Mouse (Mus musculus) liver, embryonic 13.5 days (tissue): Measurements from ENCODE around the gene Mrpl43. TPM values are rescaled to one million over a fixed set of nuclear protein-coding genes. Genes with fewer than 3 reads are reported as not detected.

Source experiments
- polyA plus RNA-seq: library from polyadenylated mRNA; unstranded; fragments of >200 nt; fragmentation: Nextera tagmentation; extraction: Ambion mirVana; gene quantifications from 2 replicates; pipeline ENCODE4 v1.2.1, GENCODE M21; 2015

Gene Mrpl43
- polyA plus RNA-seq, 1 experiment from 2014 or later: 42.4 TPM

Other genes starting within 250 kb of the Mrpl43 start
- 12.6 and 17.7 TPM in 2 replicates for gene Slf2, start 75.3 kb downstream of the Mrpl43 start, polyA plus RNA-seq
- gene Sema4g, start 17.3 kb downstream of the Mrpl43 start, polyA plus RNA-seq: 2.2 and 2.5 TPM in 2 replicates
- 13.2 and 14.3 TPM in 2 replicates for gene Twnk, start 779 bp downstream of the Mrpl43 start, polyA plus RNA-seq
- gene Lzts2, start 8.0 kb upstream of the Mrpl43 start, polyA plus RNA-seq: 6.9 and 8.3 TPM in 2 replicates
- gene Pdzd7, start 39.3 kb upstream of the Mrpl43 start, polyA plus RNA-seq: not detected in 2 replicates
- 2.4 and 2.9 TPM in 2 replicates for gene Sfxn3, start 41.1 kb upstream of the Mrpl43 start, polyA plus RNA-seq
- gene Kazald1, start 68.8 kb upstream of the Mrpl43 start, polyA plus RNA-seq: 0.25 and 0.29 TPM in 2 replicates
- not detected in 2 replicates for gene Tlx1, start 144.2 kb upstream of the Mrpl43 start, polyA plus RNA-seq
- gene Lbx1, start 229.4 kb upstream of the Mrpl43 start, polyA plus RNA-seq: 0.05 TPM in 1 of 2 replicates, not detected in the other